Mouse (Mus musculus) mouse embryonic stem cell (cell line): ENCODE measurements around the gene Lrrtm3.

Source experiments
- in situ Hi-C, 2 experiments: fragments of 300-500 bp; cut with MboI; formaldehyde crosslinking; loops; 1 replicate in 1 of 2; 3 replicates in 1 of 2; pipeline ENCODE4 v1.14.3; 2019 to 2020; ENCODE audit warnings: low sequenced_read_pairs in 2 of 2, low pct_unique_long_range_greater_than_20kb in 1 of 2, mixed read lengths in 1 of 2; ENCODE audit not compliant: unreplicated experiment in 1 of 2

Lrrtm3 gene

DNA sequence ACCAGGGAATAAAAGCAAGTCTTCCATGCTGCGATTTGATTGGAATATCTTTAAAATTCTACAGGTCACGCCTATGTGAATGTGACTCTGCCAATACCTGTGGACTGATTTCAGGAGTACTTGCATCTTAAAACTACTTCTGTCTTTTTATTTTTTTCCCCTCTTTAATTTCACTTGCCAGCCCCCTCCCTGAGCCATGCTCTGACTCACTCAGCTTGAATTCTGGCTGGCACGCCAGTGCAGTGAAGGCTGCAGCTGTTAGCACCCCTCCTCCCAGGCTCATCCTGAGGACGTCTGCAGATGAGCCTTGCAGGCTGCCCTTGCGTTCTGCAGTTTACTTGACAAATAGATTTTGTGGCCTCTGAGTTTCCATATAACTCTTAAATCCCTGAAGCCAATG is 14.1 kb downstream of the Lrrtm3 start:
- in situ Hi-C loops = loop anchor here in 1 of 2 experiments (25.0 kb wide), 1 partner anchor 489 kb away; no protein-coding TSS in a partner anchor

DNA sequence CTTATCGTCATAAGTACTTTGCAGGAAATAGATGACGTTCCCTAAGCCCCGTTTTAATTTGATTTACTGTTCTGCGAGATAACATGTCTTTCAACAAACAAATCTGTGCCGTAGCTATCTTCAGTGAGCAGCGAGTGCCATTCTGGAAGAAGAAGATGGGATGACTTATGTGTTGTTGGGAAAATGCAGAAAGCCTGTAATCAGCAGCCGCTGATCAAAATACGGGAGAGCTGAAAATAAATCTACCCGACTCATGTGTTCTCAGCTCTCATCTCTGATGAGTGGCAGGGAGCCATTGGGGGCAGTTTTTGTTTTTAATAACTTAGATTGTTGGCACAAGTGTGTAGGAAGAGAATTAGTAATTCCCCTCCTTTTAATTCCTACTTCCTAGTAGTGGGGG is 26.4 kb downstream of the Lrrtm3 start:
- in situ Hi-C loops = no loop called here

DNA sequence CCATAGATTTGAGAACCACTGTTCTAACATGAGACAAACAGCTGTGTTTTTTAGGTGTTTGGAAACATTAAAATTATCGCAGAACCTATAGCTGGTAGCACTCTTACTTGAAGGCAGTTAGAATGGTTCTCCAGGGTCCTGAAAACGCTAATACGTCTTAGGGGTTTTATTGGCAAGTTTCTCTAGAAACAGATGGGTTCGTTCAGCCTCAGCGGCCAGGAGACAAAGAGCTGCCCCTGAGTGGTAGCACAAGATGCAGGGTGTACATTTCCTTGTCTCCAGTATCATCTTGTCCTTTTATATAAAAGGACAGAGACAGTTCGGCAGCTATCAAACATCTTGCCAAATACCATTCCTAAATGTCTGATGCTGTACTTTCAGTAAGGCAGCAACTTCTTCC is 40.1 kb downstream of the Lrrtm3 start:
- in situ Hi-C loops = no loop called here

DNA sequence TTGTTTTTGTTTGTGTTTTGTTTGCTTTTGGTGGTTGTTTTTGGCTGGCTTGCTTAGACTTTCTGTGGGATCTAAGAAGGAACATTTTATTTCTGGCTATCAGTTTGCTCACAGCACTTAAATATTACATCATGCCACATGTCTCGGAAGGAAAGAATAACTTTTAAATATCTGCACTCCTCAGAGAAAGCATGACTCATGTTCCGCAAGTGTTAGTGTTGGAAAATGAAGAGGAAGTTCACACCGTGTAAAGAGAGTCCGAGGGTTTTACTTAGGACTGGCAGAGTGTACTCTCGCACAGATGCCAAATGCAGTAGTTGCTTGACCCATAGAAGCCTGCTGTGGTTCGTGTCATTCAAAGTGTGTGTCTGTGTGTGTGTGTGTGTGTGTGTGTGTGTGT is 40.9 kb downstream of the Lrrtm3 start:
- in situ Hi-C loops = no loop called here

DNA sequence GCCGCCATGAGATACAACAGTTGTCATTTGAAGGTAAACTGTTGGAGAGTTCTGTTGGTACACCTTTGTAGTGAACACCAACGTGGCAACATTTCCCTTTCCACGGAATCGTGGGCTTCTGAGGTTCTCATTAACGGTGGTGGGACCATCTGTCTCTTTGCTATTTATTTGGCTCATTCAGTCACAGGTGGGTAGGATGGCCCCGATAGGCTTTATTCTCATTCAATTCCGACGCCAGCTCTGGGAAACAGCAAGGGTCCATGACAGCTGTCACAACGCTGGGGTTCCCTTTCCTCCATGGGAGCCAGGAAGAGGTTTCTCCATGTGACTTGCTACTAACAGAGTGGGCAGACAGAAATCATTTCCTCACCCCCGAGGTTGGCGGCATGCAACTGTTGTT is 48.2 kb downstream of the Lrrtm3 start:
- in situ Hi-C loops = no loop called here

DNA sequence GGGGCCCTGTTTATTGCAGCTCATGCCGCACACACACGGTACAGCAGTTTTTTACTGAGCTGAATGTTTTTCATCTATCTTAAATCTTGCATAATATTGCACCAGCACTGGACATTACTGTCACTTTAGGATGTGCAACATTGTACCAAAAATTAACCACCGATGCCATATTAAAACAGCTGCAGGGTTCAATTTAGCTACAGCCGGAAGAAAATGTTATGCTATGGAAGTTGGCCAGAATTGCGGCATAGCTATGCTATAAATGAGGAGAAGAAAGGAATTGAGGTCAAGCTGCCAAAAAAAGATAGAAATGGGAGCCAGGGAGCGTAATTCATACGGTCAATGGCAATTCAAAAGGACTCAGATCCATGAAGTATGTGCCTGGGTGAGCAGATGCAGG is 48.9 kb downstream of the Lrrtm3 start:
- in situ Hi-C loops = no loop called here

DNA sequence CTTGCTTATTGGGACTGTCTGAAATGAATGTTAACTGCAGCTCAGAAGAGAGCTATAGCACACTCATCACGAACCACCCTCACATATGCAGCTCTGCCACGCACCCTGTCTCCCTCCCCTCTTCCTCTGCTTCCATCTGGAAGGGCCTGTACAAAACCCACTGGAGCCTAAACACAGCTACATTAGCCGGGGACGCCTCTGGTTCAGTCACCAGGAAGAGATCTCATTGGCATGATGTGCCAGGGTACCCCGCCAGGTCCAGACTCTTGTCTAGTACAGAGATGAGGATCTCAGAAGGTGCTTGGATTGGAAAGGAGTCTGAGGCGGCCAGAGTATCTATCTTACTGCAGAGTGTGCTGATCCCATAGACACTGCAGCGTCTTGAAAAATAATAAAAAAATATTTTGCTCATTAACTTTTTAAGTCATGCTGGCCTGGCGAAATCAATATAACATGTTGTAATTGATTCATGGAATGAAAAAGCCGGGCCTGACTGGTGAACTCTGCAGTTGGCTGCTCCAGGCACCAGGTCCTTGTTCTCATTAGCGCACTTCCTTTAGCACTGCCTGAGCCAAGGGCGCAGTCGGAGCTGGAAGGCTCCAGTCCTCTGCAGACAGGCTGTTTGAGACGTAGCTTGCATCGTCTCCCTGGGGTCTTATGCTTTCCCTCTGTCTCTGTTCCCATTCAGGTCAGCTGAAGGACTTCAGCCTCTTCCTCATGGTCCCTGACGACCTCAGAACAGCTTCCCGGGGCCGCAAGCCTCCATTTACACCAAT is 50.1 kb downstream of the Lrrtm3 start:
- in situ Hi-C loops = no loop called here

DNA sequence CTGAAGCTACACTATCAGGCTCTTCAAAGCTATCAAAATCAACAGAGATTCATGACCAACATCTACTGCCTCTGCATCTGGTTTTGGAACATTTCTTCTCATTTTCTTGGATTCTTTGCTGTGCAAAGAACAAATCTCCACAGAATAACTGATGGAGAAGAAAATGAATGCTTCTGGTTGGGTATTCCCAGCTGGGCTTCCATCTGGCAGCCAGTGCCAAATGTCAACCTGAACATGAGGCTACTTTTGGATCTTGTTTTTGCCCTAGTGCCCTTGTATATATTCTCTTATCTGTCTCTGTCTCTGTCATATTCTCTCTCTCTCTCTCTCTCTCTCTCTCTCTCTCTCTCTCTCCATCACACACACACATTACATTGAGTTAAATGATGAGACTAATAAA is 59.2 kb downstream of the Lrrtm3 start:
- in situ Hi-C loops = no loop called here

DNA sequence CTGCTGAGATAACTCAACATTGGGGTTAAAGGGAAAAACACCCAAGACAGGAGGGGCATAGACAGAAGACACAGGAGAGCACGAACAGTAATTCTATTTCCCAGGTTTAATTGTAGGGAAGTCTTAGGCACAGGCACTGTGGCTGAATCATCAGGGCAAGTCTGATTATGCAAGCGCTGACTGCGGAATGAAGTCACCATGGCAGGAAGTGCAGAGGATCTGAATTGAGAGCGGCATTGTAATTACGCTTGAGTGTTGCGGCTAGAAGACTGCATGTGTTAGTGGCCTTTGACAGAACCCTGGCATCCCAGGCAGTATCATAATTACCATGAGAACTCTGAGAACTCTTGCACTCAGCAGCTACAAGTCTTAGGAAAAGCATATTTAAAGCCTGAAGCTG is 66.7 kb downstream of the Lrrtm3 start:
- in situ Hi-C loops = no loop called here

DNA sequence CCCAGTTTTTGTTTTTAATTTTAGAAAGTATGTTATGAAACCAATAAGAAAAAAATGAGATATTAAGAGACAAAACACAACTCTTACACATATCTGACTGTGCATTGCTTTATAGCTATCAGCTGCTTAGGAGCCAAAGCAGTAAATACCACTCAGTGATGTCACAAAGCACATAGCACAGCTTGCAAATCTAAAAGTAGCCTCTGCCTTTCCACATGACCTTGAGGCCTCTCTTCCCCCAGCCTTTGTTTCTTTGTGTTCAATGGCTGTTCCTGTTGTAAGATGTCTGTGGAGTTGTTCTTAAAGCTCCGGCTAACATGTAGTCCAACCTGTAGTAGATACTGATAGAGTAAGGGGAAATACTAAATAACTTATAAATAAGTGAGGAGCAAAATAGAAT is 69.7 kb downstream of the Lrrtm3 start:
- in situ Hi-C loops = no loop called here

DNA sequence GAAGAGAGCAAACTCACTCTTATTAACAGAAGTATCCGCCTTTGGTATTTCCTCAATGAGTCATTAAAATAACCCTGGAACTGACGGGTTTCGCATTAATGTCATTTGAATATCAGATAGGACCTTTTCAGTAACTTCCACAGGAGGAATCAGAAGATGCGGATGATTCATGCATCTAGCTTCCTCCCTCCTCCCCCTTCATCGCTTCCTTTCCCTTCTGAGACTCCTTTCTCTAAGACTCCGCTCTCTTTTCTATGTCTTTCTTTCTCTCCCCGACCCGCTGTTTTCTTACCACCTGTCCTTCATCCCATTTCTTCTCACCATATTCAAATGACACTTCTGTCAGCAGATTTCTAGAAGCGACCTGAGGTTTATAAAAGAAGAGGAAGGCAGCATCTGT is 88.1 kb downstream of the Lrrtm3 start:
- in situ Hi-C loops = no loop called here

DNA sequence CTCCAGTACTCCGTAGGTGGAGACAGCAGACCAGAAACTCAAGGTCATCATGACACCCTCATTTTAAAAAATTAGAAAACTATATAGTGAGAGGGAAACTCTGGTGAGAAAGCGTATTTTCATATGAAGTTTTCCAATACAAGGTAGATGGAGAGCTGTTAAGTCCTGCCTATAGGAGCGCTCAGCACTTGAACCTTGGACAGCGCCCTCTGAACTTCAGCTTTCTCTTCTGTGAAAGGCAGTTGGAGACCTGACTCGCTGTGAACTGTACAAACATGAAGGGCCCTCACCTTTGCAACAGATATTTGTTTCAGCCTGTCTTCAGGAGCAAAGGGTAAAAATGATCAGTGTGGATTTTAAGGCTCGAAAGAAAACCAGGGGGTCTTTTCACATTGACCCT is 88.5 kb downstream of the Lrrtm3 start:
- in situ Hi-C loops = no loop called here

DNA sequence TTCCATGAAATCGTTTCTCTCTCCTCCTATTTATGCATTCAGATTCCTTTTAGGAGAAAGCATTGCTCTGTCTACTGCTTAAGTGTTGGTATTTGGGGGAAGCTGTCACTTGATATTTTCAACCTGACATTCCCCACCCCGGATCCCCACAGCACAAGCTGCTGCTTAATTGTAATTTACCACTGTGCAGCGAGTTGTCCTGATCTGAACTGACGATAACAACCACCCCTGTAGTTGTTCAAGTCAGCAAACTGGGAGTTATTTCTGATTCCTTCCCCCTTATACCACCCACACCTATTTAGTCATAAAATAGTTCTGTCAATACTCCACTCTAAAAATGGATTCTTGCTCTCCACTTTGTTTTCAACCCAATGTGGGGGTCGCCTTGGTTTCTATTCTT is 95.8 kb downstream of the Lrrtm3 start:
- in situ Hi-C loops = no loop called here

DNA sequence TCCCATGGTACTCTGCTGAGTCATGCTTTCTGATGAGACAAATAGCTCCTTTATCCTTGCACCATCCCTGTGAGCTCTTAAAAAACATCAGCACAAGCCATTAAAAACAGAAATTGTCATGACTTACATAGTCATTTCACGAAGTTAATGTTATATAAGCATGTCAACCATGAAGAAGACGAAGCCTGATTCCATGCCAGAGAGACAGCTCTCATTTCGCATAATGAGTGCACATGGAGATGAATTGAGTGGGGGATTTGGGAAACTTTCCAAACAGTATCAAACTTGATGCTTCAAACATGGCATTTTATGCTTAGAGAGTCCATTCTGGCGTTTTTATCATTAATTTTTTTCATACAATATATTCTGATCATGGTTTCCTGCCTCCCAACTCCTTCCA is 104.5 kb downstream of the Lrrtm3 start:
- in situ Hi-C loops = no loop called here

DNA sequence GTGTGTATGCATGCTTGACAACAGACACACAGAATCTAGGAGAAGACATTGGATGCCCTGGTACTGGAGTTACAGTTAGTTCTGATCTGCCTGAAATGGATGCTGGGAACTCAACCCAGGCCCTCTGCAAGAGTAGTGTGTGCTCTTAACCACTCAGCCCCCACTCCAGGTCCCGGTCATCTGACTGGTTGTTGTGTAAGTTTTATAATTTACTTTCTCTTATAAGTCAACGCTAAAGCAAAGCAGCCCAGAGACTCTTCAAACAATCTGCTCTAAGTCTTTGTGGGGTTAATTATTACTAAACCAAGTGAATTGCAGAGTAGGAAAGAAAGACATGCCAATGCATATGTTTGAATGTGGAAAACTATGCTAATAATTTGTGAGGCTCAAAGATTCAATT is 110.7 kb downstream of the Lrrtm3 start:
- in situ Hi-C loops = no loop called here

DNA sequence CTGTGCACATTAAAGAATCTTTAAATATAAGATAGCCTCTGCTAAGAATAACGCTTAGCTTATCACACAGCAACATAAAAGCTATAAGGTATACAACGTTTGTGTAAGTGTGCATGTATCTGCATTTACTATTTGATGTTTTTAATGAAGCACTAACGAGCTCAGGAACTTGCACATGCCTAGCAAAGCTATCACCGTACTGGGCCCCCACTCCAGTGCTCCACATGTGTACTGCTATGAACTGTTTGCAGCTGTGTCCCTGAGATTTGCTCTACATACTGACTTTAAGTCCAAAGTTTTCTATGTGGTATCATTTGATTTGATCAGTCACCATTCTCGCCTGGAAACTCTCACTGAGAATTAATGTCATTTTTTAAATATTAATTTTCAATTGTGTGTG is 111.1 kb downstream of the Lrrtm3 start:
- in situ Hi-C loops = no loop called here

DNA sequence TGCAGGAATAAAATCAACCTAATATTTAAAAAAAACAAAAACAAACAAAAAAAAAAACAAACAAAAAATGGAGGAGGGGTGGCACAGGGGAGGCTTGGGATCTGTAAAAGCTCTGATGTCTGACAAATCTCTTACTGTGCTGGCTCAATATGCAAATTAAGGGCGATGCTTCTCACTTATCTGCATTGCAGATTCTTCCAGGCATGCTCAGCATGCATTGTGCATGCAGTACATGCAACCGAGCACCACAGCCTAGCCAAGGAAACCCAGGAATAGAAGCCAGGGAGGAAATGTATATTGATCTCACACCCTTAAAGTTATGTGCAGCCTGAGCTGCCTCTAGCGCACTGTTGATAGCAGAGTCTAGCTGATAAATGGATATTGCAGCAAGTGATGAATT is 111.5 kb downstream of the Lrrtm3 start:
- in situ Hi-C loops = no loop called here

DNA sequence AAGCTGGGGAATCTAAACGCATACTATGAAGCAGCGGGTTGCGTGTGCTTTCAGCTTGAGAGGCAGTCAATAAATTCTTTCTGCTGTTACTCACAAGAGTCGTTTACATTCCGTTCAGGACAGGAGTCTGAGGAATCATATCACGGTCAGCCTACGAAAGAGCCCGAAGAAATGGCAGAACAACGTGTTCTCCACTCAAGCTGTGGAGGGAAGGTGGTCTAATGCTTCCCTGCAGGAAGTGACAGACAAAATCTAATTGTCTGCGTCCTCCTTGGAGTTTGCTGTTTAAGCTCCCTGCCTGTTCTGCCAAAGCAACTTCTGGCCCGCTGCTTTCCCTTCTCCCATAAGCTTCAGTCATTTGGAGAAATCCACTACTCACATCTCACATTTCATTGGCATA is 112.0 kb downstream of the Lrrtm3 start:
- in situ Hi-C loops = no loop called here

DNA sequence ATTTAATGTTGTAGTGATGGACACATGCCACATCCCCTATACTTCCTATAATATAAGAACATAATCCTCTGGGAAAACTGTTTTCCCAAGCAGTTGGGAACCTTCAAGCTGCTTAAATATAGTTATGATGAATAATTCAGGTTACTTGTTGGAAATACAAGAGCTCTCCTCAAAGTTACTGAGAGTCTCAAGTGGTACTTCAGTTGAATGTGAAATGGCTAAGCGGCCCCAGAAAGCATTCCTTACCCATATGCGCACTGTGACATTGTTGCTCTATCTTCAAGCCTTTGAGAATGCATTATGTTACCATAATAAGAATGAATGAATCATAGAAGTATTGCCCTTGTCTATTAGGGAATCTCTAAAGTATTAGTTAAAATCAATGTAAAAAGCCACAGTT is 117.8 kb downstream of the Lrrtm3 start:
- in situ Hi-C loops = no loop called here

DNA sequence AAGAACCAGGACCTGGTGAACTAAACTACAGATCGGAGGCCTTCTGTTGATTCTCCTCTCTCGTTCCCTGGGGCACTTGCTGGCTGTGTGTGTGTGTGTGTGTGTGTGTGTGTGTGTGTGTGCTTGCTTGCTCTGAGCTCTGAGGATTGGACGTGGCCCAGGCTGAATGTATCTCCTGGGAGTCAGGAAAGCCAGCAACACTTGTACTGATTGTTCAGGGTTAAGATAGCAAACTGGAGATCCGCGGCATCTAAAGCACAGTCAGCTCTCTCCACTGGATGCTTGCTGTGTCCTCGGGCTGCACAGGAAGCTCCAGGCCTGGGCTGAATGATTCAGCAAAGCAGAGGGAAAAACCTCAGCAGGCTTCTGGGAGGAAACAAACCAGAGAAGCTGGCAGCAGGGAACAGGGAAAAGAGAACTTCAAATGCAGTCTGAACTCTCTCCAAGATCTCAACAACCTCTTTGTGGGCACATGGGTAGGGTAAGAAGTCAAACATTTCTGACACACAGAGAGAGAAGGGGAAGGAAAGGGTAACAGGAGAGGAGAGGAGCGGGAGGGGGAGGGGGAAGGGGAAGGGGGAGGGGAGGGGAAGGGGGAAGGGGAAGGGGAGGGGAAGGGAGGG is 135.7 kb downstream of the Lrrtm3 start:
- in situ Hi-C loops = no loop called here
